Mouse (Mus musculus): ENCODE measurements around the gene Olfr1277. TPM values are rescaled to one million over a fixed set of nuclear protein-coding genes. Genes with fewer than 3 reads are reported as not detected.

Olfr1277 gene
- polyA plus RNA-seq, 1 experiment from 2014 or later = not detected

Other genes with a start within 250 kb of the Olfr1277 start
- not detected in 2 replicates for gene Gm13941, start 168.1 kb downstream of the Olfr1277 start, polyA plus RNA-seq (2014; fragmentation: Nextera tagmentation; extraction: Ambion mirVana)
- not detected in 2 replicates for gene Gm15130, start 121.2 kb downstream of the Olfr1277 start, polyA plus RNA-seq (2014; fragmentation: Nextera tagmentation; extraction: Ambion mirVana)
- gene 4930430A15Rik, start 44.5 kb downstream of the Olfr1277 start, polyA plus RNA-seq (2014; fragmentation: Nextera tagmentation; extraction: Ambion mirVana) = not detected in 2 replicates
- not detected in 2 replicates for gene Olfr1275, start 38.8 kb downstream of the Olfr1277 start, polyA plus RNA-seq (2014; fragmentation: Nextera tagmentation; extraction: Ambion mirVana)
- not detected in 2 replicates for gene Olfr1276, start 19.6 kb downstream of the Olfr1277 start, polyA plus RNA-seq (2014; fragmentation: Nextera tagmentation; extraction: Ambion mirVana)
- not detected in 2 replicates for gene Olfr1278, start 16.0 kb upstream of the Olfr1277 start, polyA plus RNA-seq (2014; fragmentation: Nextera tagmentation; extraction: Ambion mirVana)
- gene Olfr1279, start 26.5 kb upstream of the Olfr1277 start, polyA plus RNA-seq (2014; fragmentation: Nextera tagmentation; extraction: Ambion mirVana) = not detected in 2 replicates
- gene Olfr1280, start 39.9 kb upstream of the Olfr1277 start, polyA plus RNA-seq (2014; fragmentation: Nextera tagmentation; extraction: Ambion mirVana) = not detected in 2 replicates
- gene Olfr1281, start 52.4 kb upstream of the Olfr1277 start, polyA plus RNA-seq (2014; fragmentation: Nextera tagmentation; extraction: Ambion mirVana) = not detected in 2 replicates
- not detected in 2 replicates for gene Olfr1282, start 62.0 kb upstream of the Olfr1277 start, polyA plus RNA-seq (2014; fragmentation: Nextera tagmentation; extraction: Ambion mirVana)
- gene Olfr1283, start 92.7 kb upstream of the Olfr1277 start, polyA plus RNA-seq (2014; fragmentation: Nextera tagmentation; extraction: Ambion mirVana) = not detected in 2 replicates
- gene Olfr1284, start 101.4 kb upstream of the Olfr1277 start, polyA plus RNA-seq (2014; fragmentation: Nextera tagmentation; extraction: Ambion mirVana) = not detected in 2 replicates
- not detected in 2 replicates for gene Olfr1286, start 149.0 kb upstream of the Olfr1277 start, polyA plus RNA-seq (2014; fragmentation: Nextera tagmentation; extraction: Ambion mirVana)
- not detected in 2 replicates for gene Olfr1287, start 175.0 kb upstream of the Olfr1277 start, polyA plus RNA-seq (2014; fragmentation: Nextera tagmentation; extraction: Ambion mirVana)
- not detected in 2 replicates for gene Olfr1288, start 200.0 kb upstream of the Olfr1277 start, polyA plus RNA-seq (2014; fragmentation: Nextera tagmentation; extraction: Ambion mirVana)
- gene Olfr1289, start 206.7 kb upstream of the Olfr1277 start, polyA plus RNA-seq (2014; fragmentation: Nextera tagmentation; extraction: Ambion mirVana) = not detected in 2 replicates
- gene Olfr1290, start 219.7 kb upstream of the Olfr1277 start, polyA plus RNA-seq (2014; fragmentation: Nextera tagmentation; extraction: Ambion mirVana) = not detected in 2 replicates
- not detected in 2 replicates for gene Olfr1291-ps1, start 223.1 kb upstream of the Olfr1277 start, polyA plus RNA-seq (2014; fragmentation: Nextera tagmentation; extraction: Ambion mirVana)

Measured in forebrain, embryonic 14.5 days (tissue).